Mouse (Mus musculus) myocyte (in vitro differentiated cells): Measurements from ENCODE around the gene Psmd2.
A peak's percentile ranks its signal among the peaks of the same experiment; 100 is the strongest.

ENCODE experiments used
- MAX ChIP-seq: IDR thresholded peaks from one replicate; pipeline ENCODE4 v1.6.1; 2011; ENCODE audit warnings: low read depth, mild to moderate bottlenecking, control low read depth
- POLR2A ChIP-seq: IDR thresholded peaks from one replicate; pipeline ENCODE4 v1.6.1; 2011; ENCODE audit warnings: low read depth, mild to moderate bottlenecking, control low read depth, moderate library complexity; ENCODE audit not compliant: insufficient read length
- POLR2AphosphoS2 ChIP-seq: IDR thresholded peaks from one replicate; pipeline ENCODE4 v1.6.1; 2011; ENCODE audit warnings: low read depth, control low read depth; ENCODE audit not compliant: insufficient read length

GRCm38 (mm10) chr16:20620751-20621190 is 30.7 kb upstream of the Psmd2 start:
- TF ChIP-seq MAX = no peak
- peak; percentile 20 for TF ChIP-seq POLR2AphosphoS2
- TF ChIP-seq POLR2A = no peak
